Mouse (Mus musculus) skeletal muscle tissue, adult 2 months (tissue): ENCODE data around the gene Zfp90.

ENCODE experiments used
- DNase-seq: peaks from one replicate; pipeline ENCODE4 v3.0.0-alpha.2; 2012; ENCODE audit warnings: low read depth, low spot score

The Zfp90 gene

DNA sequence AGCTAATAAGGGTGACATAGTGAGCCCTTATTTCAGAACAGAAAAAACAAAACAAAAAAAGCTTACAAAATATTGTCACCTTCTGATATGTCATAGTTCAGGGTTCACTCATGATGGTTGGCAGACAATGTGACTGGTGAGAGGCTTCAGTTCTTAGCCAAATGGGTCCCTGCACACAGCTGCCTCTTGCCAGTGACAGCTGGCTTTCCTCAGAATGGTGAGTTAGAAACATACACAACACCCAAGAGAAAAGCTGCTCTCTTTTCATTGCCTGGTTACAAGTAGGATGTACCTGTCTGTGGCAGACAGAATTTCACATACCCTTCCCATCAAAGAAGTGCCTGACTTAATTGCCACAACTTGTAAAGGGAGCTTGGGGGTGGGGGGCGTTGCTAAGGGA, 18.5 kb downstream of the Zfp90 start:
- no peak for DNase-seq

DNA sequence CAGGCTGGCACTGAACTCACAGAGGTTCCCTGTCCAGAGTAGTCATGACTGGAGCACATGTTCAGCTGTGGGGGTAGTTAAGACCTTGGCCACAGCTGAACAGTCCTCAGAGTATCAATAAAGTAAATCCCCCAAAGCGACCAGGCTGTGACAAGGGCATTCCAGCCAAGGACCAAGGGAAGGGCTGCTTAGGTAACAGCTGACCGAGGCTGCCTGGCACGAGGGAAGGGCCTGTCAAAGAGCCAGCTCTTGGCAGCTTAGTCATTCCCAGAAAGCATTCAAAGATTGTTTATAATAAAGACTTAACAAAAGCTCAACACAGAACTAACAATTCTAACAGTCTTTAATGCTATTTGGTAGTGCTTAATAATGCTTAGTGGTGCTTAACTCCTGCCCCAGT, 22.7 kb downstream of the Zfp90 start:
- no peak for DNase-seq

DNA sequence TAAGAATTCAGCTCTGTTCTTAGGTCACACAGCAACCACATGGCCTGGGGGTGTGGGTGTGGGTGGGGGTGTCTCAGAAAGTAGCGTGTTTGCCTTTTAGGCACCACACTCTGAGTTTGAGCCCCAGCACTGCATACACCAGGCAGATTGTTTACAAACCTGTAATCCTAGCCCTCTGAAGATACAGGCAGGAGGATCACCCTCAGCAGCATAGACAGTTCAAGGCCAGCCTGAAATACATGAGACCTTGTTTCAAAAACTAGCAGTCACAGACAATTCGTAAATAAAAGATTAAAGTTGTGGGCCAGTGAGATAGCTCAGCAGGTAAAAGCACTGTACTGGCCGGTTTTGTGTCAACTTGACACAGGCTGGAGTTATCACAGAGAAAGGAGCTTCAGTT, 25.0 kb downstream of the Zfp90 start:
- DNase-seq = no peak

DNA sequence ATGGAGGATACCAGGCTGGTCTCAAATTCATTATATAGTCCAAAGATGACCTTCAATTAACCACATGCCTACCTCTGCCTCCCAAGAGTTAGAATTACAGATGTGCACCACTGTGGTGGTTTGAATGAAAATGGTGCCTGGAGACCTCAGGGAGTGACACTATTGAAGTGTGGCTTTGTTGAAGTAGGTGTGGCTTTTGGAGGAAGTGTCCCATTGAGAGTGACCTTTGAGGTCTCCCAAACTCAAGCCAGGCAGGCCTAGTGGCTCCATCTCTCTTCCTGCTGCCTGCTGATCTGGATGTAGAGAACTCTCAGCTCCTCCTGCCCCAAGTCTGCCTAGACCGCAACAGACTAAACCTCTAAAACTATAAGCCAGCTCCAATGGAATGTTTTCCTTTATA, 27.6 kb downstream of the Zfp90 start:
- no peak for DNase-seq

DNA sequence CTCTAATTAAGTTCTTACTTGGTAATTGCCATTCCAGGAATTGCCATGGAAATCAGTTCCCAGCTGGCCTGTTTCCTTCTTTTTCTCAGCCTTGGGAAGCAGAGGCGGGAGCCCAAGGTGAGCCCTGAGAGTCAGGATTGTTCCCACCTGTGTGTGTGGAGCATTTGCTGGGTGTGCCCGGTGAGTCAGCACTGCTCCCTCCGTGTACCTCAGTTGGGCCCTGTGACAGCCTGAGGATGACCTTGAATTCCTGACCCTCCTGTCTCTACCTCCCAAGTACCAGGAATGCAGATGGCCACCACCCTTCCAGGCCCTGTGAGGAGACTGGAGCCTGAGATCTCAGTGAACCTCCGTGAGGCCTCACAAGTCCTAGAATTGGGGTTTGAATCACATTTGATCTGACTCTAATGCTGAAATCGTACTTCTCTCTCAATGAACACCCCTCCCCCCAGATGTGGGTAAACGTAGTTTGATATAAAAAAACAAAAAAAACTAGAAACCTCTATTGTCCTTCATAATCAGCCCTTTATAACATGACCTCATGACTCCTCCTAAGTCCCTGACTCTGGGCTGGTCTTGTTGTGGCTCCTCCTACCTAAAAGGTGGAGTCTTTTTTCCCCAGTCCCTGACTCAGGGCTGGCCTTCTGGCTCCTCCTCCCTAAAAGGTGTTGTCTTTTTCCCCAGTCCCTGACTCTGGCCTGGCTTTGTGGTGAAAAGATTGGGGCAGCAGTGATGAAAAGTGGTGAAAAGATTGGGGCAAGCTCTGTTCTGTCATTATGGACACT, 36.4 kb downstream of the Zfp90 start:
- no peak for DNase-seq

DNA sequence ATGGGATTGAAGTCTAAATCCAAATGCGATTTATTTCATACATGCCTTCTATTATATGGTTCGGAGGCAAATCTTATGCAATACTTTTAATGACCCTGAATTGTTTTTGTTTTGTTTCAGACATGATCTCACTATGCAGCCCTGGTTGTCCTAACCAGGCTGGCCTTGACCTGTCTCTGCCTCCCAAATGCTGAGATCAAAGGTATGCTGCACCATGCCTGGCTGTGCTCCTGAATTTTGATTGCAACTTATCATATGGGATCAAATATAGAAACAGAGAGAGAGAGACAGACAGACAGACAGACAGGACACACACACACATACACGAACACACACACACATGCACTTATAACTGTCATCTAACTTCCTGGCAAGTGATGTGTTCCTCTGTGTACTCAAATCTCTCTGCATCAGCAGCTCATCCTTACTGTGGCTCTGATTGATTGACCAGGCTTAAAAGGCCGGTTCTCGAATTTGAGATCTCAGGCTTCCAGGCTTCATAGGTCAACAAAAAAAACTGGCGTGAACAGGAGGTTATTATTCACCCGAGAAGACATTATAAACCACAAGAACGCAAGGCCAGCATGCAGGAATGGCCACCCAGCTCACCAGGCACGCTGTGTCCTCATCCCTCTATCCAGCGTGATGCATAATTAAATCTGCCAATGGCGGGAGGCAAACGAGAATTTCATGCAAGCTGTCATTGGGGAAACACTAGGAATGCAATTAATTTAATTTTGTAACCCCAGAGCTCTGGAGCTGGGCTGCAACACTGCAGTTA, 37.8 kb downstream of the Zfp90 start:
- DNase-seq = no peak

DNA sequence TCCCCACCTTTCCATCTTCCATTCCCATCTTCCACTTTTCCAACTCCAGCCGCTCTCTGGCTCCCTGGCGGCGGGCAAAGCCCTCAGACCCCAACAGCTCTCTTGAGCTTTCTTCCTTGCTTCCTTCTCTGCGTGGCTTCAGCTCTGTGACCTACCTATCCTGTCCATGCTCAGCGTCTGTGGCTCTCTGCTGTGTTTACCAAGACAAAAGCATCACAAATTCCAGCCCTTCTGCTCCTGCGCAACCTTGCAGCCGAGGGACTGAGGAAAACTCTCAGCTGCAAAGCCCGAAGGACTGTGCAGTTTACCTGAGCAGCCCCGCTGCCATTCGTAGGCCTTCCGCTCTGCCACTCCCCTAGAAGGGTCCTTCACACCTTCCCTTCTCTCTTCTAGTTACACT, 38.9 kb downstream of the Zfp90 start:
- DNase-seq = no peak

DNA sequence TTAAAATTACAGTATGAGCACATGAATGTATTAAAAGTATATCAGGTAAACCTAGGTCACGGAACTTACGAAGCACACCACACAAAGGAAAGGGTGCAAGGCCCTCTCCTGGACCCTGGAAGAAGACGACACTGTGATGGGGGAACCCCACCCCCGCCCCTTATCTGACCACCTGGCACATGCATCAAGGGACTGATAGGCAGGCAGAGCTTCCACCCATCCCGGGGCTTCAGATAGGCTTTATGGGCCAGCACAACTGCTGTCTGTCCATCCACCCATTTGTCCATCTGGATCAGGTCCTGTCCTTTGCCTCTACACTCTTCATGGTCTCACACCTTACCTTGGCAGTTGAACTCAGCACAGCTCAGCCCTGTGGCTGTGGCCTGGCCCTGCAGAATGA, 47.0 kb downstream of the Zfp90 start:
- no peak for DNase-seq

DNA sequence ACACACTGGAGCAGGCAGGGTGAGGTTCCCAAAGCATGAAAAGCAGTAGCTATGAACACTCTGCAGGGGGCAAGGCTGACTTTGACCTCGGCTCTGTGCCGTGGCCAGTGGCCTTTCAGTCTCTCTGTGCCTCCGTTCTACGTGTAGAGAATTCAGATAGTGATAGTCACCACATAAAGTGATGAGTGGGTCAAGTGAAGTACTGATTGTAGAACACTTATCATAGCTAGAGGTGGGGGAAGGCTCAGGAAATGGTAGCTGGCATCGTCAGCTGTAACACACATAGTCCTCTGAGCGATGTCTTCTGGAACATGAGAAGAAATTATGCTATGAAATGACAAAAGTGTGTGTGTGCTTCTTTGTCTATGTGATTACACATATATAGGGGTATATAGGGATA, 48.7 kb downstream of the Zfp90 start:
- no peak for DNase-seq

DNA sequence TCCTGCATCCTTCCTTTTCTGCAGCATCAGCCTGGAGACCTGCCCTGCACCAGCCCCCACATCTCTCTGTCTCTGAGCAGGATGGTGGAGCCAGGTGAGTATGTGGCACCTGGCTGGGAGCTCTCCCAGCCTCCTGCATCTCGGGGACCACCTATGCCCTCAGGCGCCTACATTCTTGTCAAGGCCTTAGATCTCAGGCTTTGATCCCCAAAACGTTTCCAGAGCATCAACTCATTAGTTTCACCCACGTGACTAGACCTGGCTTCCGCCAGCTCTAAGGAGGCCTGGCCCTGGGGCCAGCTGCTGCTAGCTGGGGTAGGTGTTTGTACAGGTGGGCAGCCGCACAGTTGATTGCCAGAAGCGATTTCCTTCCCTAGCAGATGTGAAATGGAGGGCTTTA, 54.4 kb downstream of the Zfp90 start:
- no peak for DNase-seq

DNA sequence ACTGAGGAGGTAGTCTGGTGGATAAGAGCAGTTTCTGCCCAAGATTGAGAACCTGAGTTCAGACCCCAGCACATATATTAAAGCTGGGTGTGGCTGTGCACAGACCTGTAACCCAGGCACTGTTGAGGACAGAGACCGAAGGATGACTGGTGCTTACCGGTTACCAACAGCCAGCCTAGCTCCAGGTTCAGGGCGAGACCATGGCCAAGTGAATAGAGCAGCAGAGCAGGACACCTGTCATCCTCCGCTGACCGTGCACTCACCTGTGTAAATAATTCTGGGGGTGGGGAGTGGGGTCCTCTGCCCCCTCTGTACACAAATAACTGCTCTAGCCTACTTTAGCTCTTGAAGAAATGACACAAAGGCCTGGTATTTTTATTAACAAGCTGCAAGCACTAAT, 58.9 kb downstream of the Zfp90 start:
- no peak for DNase-seq
